Mouse (Mus musculus): ENCODE data around the gene Stk11. TPM values are rescaled to one million over a fixed set of nuclear protein-coding genes. Genes with fewer than 3 reads are reported as not detected.
A peak's percentile ranks its signal among the peaks of the same experiment; 100 is the strongest.

Gene Stk11
- polyA plus RNA-seq, 1 experiment from 2014 or later: 15.4 TPM

DNA sequence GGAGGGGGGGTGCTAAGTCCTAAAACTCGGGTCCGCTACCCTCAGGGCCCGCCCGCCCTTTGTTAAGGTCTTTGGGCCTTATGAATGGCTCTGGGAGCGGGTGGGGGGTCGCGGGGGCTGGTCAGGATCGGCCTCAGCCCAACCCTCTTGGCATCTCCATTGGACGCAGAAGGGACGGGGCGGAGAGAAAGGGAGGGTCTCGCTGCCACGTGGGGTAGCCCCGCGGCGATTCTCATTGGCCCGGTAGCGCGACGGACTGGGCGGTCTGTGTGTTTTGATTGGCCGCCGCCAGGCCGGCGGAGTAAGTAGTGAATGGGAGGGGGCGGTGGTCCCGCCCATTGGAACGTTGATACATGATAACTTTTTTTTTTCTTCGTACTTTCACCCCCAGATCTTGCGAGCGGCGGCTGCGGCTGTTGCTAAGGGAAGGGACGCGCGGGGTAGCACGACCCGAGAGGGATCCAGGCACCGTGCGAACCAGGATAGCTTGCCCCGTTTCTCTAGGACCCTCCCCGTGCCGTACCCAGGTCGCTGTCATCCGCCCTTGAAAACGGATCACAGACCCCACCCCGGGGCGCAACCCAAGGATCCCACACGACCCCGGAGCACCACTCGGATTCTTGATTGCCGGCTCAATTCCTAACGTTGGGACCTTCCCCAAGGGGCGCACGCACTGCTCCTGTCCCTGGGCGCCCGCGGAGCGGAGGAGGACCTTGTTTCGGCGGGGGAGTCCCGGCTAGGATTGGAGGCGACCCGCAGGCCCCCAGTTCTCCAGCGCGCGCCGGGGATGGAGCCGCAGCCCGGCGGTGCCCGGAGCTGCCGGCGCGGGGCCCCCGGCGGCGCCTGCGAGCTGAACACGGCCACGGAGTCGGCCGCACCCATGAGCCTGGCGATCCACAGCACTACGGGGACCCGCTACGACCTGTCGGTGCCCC is 34.0 kb downstream of the Stk11 start:
- Histone ChIP-seq H3K27me3 (ENCODE audit: control insufficient read depth, insufficient read depth, low read depth, low read length) (no peaks in the 10 kb centered on the region), H3K9ac (ENCODE audit: low read depth, low read length) (peak overlapping the region; percentile 99), H3K36me3 (ENCODE audit: control insufficient read depth, insufficient read depth, low read length) (peaks cover 22% of the 10 kb centered on the region), H3K4me1 (ENCODE audit: control insufficient read depth, insufficient read depth, low read length) (peaks cover 29% of the 10 kb centered on the region), H3K4me2 (ENCODE audit: low read length) (peak overlapping the region; percentile 99), H3K9me3 (replicated peaks; ENCODE audit: control insufficient read depth, low read length, poor library complexity, severe bottlenecking) (no peaks in the 10 kb centered on the region), H3K4me3 (ENCODE audit: low read depth, low read length) (peak overlapping the region; percentile 93), H3K27ac (ENCODE audit: low read length) (peak overlapping the region; percentile 100)
- ATAC-seq: peak; percentile 81
- WGBS: under 1% methylated on average over 84 of the region's 88 CpGs

DNA sequence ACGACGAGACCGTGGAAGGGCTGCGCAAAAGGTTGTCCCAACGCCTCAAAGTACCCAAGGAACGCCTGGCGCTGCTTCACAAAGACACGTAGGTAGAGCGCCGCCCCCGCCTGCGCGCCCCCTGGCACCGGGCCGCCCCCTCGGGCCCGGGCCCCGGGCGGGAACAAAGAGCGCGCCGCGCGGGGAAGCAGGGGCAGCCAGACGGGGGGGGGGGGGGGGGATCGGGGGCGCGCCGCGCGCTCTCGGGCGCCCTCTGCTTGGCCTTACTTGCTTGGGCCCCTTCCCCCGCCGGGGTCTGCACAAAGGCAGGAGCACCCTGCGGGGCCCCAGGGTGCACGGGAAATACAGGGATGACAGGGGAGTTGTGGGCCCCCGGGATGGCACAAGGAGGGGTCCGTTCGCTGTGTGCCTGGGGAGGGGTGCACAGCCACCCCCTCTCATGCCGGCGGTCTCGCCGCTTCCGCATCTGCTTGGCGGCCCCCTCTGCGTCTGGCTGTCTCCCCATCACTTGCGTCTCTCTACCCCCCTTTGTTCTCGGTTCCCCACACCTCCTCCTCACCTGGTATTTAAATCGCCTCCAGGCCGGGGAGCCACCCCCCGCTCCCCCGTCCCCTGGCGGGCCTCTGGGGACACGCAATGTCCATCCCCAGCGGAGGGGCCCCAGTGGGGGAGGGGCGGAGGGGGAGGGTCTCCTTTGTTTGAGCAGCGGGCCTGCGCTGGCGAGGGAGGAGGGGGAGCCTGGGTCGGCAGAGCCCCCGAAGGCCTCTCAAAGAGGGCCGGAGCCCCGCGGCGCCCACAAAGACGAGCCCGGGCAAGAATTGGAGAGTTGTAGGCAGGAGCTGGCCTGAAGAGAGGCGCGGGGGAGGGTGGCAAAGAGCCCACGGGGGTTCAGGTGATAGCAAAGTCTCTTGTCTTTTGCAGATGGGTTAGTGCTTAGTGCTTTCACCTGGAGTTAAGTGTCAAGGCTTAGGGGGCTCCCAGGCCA is 34.9 kb downstream of the Stk11 start:
- H3K36me3 ChIP-seq (ENCODE audit: control insufficient read depth, insufficient read depth, low read length): peaks cover 27% of the 10 kb centered on the region
- ATAC-seq: no peak

DNA sequence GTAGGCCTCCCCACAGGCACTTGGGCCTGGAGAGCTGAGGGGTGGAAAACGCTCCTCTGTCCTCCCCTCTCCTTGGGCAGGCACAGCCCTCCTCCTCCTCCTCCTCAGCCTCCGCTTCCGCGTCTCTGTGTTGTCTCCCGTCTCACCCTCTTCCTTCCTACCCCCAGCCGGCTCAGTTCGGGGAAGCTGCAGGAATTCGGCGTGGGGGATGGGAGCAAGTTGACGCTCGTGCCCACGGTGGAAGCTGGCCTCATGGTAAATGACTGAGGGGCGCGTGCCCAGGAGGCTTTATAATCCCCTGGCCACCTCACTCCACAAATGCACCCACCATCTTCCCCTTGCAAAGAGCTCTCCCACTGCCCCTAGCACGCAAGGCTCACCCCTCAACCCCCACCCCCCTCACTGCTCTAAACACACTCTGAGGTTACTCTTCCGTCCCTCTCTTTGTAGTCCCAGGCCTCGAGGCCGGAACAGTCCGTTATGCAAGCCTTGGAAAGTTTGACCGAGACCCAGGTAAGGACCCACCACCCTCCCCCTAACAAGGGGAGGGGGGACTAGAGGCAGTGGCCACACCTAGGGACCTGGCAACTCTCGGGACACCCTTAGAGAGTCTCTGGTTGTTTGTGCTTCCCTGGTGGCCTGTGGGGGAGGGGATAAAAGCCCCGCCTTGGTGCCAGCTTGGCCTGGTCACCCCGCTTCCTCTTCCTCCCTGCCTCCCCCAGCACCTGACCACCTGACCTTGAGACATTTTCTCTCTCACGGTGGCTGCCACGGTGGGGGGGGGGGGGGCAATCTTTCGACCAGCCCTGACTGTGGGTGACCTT is 35.8 kb downstream of the Stk11 start:
- WGBS: under 1% methylated on average over 24 of the region's 26 CpGs
- Histone ChIP-seq H3K4me1 (ENCODE audit: control insufficient read depth, insufficient read depth, low read length) (peaks cover 29% of the 10 kb centered on the region), H3K36me3 (ENCODE audit: control insufficient read depth, insufficient read depth, low read length) (peaks cover 32% of the 10 kb centered on the region)

More for the DNA sequence above, 34.9 kb downstream of the Stk11 start:
- WGBS: 0% methylated on average over 40 of the region's 71 CpGs
- peak overlapping the region; percentile 100 for H3K27ac ChIP-seq (ENCODE audit: low read length)
- peak overlapping the region; percentile 93 for H3K4me3 ChIP-seq (ENCODE audit: low read depth, low read length)
- H3K9ac ChIP-seq (ENCODE audit: low read depth, low read length): peak overlapping the region; percentile 99
- no peaks in the 10 kb centered on the region for H3K9me3 ChIP-seq (replicated peaks; ENCODE audit: control insufficient read depth, low read length, poor library complexity, severe bottlenecking)
- H3K4me2 ChIP-seq (ENCODE audit: low read length): peak overlapping the region; percentile 99
- no peaks in the 10 kb centered on the region for H3K27me3 ChIP-seq (ENCODE audit: control insufficient read depth, insufficient read depth, low read depth, low read length)
- peaks cover 29% of the 10 kb centered on the region for H3K4me1 ChIP-seq (ENCODE audit: control insufficient read depth, insufficient read depth, low read length)

DNA sequence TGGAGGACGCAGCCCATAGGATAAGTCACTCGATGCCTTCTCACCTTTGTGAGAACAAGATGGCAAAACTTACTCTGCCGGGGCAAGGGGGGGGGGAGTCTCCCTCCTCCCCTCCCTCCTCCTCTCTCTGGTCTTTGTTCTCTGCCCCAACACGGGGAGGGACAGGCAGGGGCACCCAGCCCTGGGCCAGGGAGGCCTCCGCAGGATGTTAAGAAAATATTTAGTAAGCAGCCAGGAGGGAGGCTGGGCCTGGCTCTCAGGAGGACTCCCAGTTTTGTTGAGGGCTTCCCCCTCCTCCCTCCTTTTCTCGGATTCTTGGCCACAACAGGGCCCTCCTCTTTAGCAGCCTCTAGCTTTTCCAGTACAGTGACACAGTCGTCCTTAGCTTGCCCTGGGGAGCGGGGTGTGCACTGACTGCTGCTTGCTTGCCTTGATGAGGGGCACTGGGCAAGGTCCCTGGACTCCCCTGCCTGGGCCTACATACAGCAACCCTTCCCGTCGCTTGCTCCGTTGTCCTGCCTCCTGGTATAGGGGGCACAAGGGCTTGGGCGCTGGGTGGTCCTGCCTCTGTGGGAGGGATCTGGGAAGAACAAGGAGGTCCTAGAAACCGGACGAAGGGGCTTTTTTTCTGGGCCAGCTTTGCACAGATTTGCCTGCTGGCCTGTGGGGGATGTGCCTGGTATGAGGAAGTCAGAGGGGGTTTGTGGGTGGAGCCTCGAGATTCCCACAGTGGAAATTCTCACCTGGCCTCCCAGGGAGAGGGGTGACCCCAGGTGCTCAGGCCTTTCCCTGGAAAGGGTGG is 36.7 kb downstream of the Stk11 start:
- Histone ChIP-seq H3K4me3 (ENCODE audit: low read depth, low read length) (peak overlapping the region; percentile 93), H3K4me2 (ENCODE audit: low read length) (peak overlapping the region; percentile 99), H3K27ac (ENCODE audit: low read length) (peak overlapping the region; percentile 100), H3K27me3 (ENCODE audit: control insufficient read depth, insufficient read depth, low read depth, low read length) (no peaks in the 10 kb centered on the region), H3K9ac (ENCODE audit: low read depth, low read length) (peak overlapping the region; percentile 99), H3K9me3 (replicated peaks; ENCODE audit: control insufficient read depth, low read length, poor library complexity, severe bottlenecking) (no peaks in the 10 kb centered on the region), H3K4me1 (ENCODE audit: control insufficient read depth, insufficient read depth, low read length) (peaks cover 27% of the 10 kb centered on the region), H3K36me3 (ENCODE audit: control insufficient read depth, insufficient read depth, low read length) (peaks cover 35% of the 10 kb centered on the region)
- WGBS: 1% methylated on average over 15 of the region's 15 CpGs
- no peak for ATAC-seq

More for the DNA sequence above, 35.8 kb downstream of the Stk11 start:
- peak overlapping the region; percentile 99 for H3K4me2 ChIP-seq (ENCODE audit: low read length)
- peak overlapping the region; percentile 100 for H3K27ac ChIP-seq (ENCODE audit: low read length)
- H3K9ac ChIP-seq (ENCODE audit: low read depth, low read length): peak overlapping the region; percentile 99
- H3K27me3 ChIP-seq (ENCODE audit: control insufficient read depth, insufficient read depth, low read depth, low read length): no peaks in the 10 kb centered on the region
- ATAC-seq: no peak
- peak overlapping the region; percentile 93 for H3K4me3 ChIP-seq (ENCODE audit: low read depth, low read length)
- H3K9me3 ChIP-seq (replicated peaks; ENCODE audit: control insufficient read depth, low read length, poor library complexity, severe bottlenecking): no peaks in the 10 kb centered on the region

- Histone ChIP-seq H3K4me2 (ENCODE audit: low read length) (peak overlapping the region; percentile 99), H3K4me1 (ENCODE audit: control insufficient read depth, insufficient read depth, low read length) (peaks cover 28% of the 10 kb centered on the region), H3K27ac (ENCODE audit: low read length) (peak overlapping the region; percentile 100), H3K9me3 (replicated peaks; ENCODE audit: control insufficient read depth, low read length, poor library complexity, severe bottlenecking) (no peaks in the 10 kb centered on the region), H3K4me3 (ENCODE audit: low read depth, low read length) (peak overlapping the region; percentile 93), H3K27me3 (ENCODE audit: control insufficient read depth, insufficient read depth, low read depth, low read length) (no peaks in the 10 kb centered on the region), H3K9ac (ENCODE audit: low read depth, low read length) (peak overlapping the region; percentile 99), H3K36me3 (ENCODE audit: control insufficient read depth, insufficient read depth, low read length) (peaks cover 37% of the 10 kb centered on the region)
- ATAC-seq: no peak
- 32% methylated on average over 3 of the region's 3 CpGs for WGBS
Observed at GRCm38 (mm10) chr10:80152873-80153260, 37.3 kb downstream of the Stk11 start.

GRCm38 (mm10) chr10:80153713-80154112 is 38.1 kb downstream of the Stk11 start:
- H3K4me1 ChIP-seq (ENCODE audit: control insufficient read depth, insufficient read depth, low read length): peaks cover 28% of the 10 kb centered on the region

GRCm38 (mm10) chr10:80154384-80154783 is 38.8 kb downstream of the Stk11 start:
- H3K9ac ChIP-seq (ENCODE audit: low read depth, low read length): peak overlapping the region; percentile 18; the same call in 1 of the 2 replicates
- peaks cover 34% of the 10 kb centered on the region for H3K4me1 ChIP-seq (ENCODE audit: control insufficient read depth, insufficient read depth, low read length)
- no peak overlapping the region for H3K4me3 ChIP-seq (ENCODE audit: low read depth, low read length)
- no peaks in the 10 kb centered on the region for H3K27me3 ChIP-seq (ENCODE audit: control insufficient read depth, insufficient read depth, low read depth, low read length)
- WGBS: 66% methylated on average over 7 of the region's 7 CpGs
- H3K27ac ChIP-seq (ENCODE audit: low read length): no peak overlapping the region
- peaks cover 37% of the 10 kb centered on the region for H3K36me3 ChIP-seq (ENCODE audit: control insufficient read depth, insufficient read depth, low read length)
- no peak overlapping the region for H3K4me2 ChIP-seq (ENCODE audit: low read length)
- ATAC-seq: no peak
- H3K9me3 ChIP-seq (replicated peaks; ENCODE audit: control insufficient read depth, low read length, poor library complexity, severe bottlenecking): no peaks in the 10 kb centered on the region

More at GRCm38 (mm10) chr10:80153713-80154112, 38.1 kb downstream of the Stk11 start:
- Histone ChIP-seq H3K4me2 (ENCODE audit: low read length) (peak overlapping the region; percentile 99; the same call in 1 of the 2 replicates), H3K27me3 (ENCODE audit: control insufficient read depth, insufficient read depth, low read depth, low read length) (no peaks in the 10 kb centered on the region), H3K36me3 (ENCODE audit: control insufficient read depth, insufficient read depth, low read length) (peaks cover 37% of the 10 kb centered on the region), H3K9me3 (replicated peaks; ENCODE audit: control insufficient read depth, low read length, poor library complexity, severe bottlenecking) (no peaks in the 10 kb centered on the region), H3K27ac (ENCODE audit: low read length) (peak overlapping the region; percentile 58), H3K9ac (ENCODE audit: low read depth, low read length) (peak overlapping the region; percentile 99), H3K4me3 (ENCODE audit: low read depth, low read length) (no peak overlapping the region)
- ATAC-seq: no peak
- WGBS: 88% methylated on average over 19 of the region's 19 CpGs
